Mouse (Mus musculus): ENCODE data around the gene Tssk2. TPM values are rescaled to one million over a fixed set of nuclear protein-coding genes. Genes with fewer than 3 reads are reported as not detected.

Tssk2 gene
- polyA plus RNA-seq, 1 experiment from 2014 or later, result not detected

- no peaks in the 10 kb centered on the region; the same call in 1 of the 2 replicates for H3K27me3 ChIP-seq (replicated peaks; ENCODE audit: control insufficient read depth, insufficient read depth, low read length)
- no peaks in the 10 kb centered on the region for H3K36me3 ChIP-seq (ENCODE audit: control insufficient read depth, insufficient read depth)
- no peaks in the 10 kb centered on the region for H3K9me3 ChIP-seq (ENCODE audit: control insufficient read depth, low read length)
- H3K4me1 ChIP-seq (replicated peaks; ENCODE audit: control insufficient read depth, insufficient read depth, low read length), result peaks cover 2% of the 10 kb centered on the region; the same call in 1 of the 2 replicates
- no peak overlapping the region for H3K27ac ChIP-seq (ENCODE audit: low read length)
- H3K4me2 ChIP-seq (ENCODE audit: low read length), result no peak overlapping the region
- no peak overlapping the region for H3K4me3 ChIP-seq (replicated peaks; ENCODE audit: low read length)
- no peak overlapping the region for H3K9ac ChIP-seq (replicated peaks; ENCODE audit: low read depth, low read length)
- ATAC-seq, result no peak
- WGBS, result 73% methylated on average over 9 of the region's 9 CpGs
These were observed 35.4 kb downstream of the Tssk2 start for GRCm38 (mm10) chr16:17933594-17934444.

GRCm38 (mm10) chr16:17934445-17934910 lies 36.0 kb downstream of the Tssk2 start:
- H3K27ac ChIP-seq (ENCODE audit: low read length), result no peak overlapping the region
- H3K36me3 ChIP-seq (ENCODE audit: control insufficient read depth, insufficient read depth), result no peaks in the 10 kb centered on the region
- H3K9me3 ChIP-seq (ENCODE audit: control insufficient read depth, low read length), result no peaks in the 10 kb centered on the region
- H3K27me3 ChIP-seq (replicated peaks; ENCODE audit: control insufficient read depth, insufficient read depth, low read length), result no peaks in the 10 kb centered on the region; the same call in 1 of the 2 replicates
- 67% methylated on average over 3 of the region's 3 CpGs for WGBS
- no peak overlapping the region for H3K9ac ChIP-seq (replicated peaks; ENCODE audit: low read depth, low read length)
- H3K4me2 ChIP-seq (ENCODE audit: low read length), result no peak overlapping the region
- no peaks in the 10 kb centered on the region; the same call in 1 of the 2 replicates for H3K4me1 ChIP-seq (replicated peaks; ENCODE audit: control insufficient read depth, insufficient read depth, low read length)
- ATAC-seq, result no peak
- no peak overlapping the region for H3K4me3 ChIP-seq (replicated peaks; ENCODE audit: low read length)

GRCm38 (mm10) chr16:17936776-17937175 lies 38.3 kb downstream of the Tssk2 start:
- H3K36me3 ChIP-seq (ENCODE audit: control insufficient read depth, insufficient read depth), result no peaks in the 10 kb centered on the region
- no peaks in the 10 kb centered on the region; the same call in 1 of the 2 replicates for H3K27me3 ChIP-seq (replicated peaks; ENCODE audit: control insufficient read depth, insufficient read depth, low read length)
- no peak overlapping the region for H3K9ac ChIP-seq (replicated peaks; ENCODE audit: low read depth, low read length)
- H3K9me3 ChIP-seq (ENCODE audit: control insufficient read depth, low read length), result no peaks in the 10 kb centered on the region
- H3K4me2 ChIP-seq (ENCODE audit: low read length), result no peak overlapping the region
- 78% methylated on average over 10 of the region's 10 CpGs for WGBS
- H3K4me3 ChIP-seq (replicated peaks; ENCODE audit: low read length), result no peak overlapping the region
- no peak for ATAC-seq
- no peak overlapping the region for H3K27ac ChIP-seq (ENCODE audit: low read length)
- no peaks in the 10 kb centered on the region; the same call in 1 of the 2 replicates for H3K4me1 ChIP-seq (replicated peaks; ENCODE audit: control insufficient read depth, insufficient read depth, low read length)

- H3K9ac ChIP-seq (replicated peaks; ENCODE audit: low read depth, low read length), result no peak overlapping the region
- H3K9me3 ChIP-seq (ENCODE audit: control insufficient read depth, low read length), result no peaks in the 10 kb centered on the region
- H3K27ac ChIP-seq (ENCODE audit: low read length), result no peak overlapping the region
- no peaks in the 10 kb centered on the region; the same call in 1 of the 2 replicates for H3K27me3 ChIP-seq (replicated peaks; ENCODE audit: control insufficient read depth, insufficient read depth, low read length)
- H3K4me2 ChIP-seq (ENCODE audit: low read length), result no peak overlapping the region
- no peaks in the 10 kb centered on the region for H3K36me3 ChIP-seq (ENCODE audit: control insufficient read depth, insufficient read depth)
- WGBS, result 84% methylated on average over 7 of the region's 7 CpGs
- no peaks in the 10 kb centered on the region; the same call in 1 of the 2 replicates for H3K4me1 ChIP-seq (replicated peaks; ENCODE audit: control insufficient read depth, insufficient read depth, low read length)
- no peak overlapping the region for H3K4me3 ChIP-seq (replicated peaks; ENCODE audit: low read length)
- ATAC-seq, result no peak
These were observed 39.8 kb downstream of the Tssk2 start for GRCm38 (mm10) chr16:17938187-17938586.

- H3K4me3 ChIP-seq (replicated peaks; ENCODE audit: low read length), result no peak overlapping the region
- no peaks in the 10 kb centered on the region; the same call in 1 of the 2 replicates for H3K4me1 ChIP-seq (replicated peaks; ENCODE audit: control insufficient read depth, insufficient read depth, low read length)
- WGBS, result 9% methylated on average over 7 of the region's 7 CpGs
- H3K36me3 ChIP-seq (ENCODE audit: control insufficient read depth, insufficient read depth), result no peaks in the 10 kb centered on the region
- no peak overlapping the region for H3K27ac ChIP-seq (ENCODE audit: low read length)
- no peaks in the 10 kb centered on the region for H3K9me3 ChIP-seq (ENCODE audit: control insufficient read depth, low read length)
- H3K27me3 ChIP-seq (replicated peaks; ENCODE audit: control insufficient read depth, insufficient read depth, low read length), result no peaks in the 10 kb centered on the region
- no peak overlapping the region for H3K9ac ChIP-seq (replicated peaks; ENCODE audit: low read depth, low read length)
- peak; percentile 62; the same call in 1 of the 2 replicates for ATAC-seq
- H3K4me2 ChIP-seq (ENCODE audit: low read length), result no peak overlapping the region
These were observed 40.4 kb downstream of the Tssk2 start for GRCm38 (mm10) chr16:17938821-17939220.

GRCm38 (mm10) chr16:17939255-17939751 lies 40.9 kb downstream of the Tssk2 start:
- ATAC-seq, result no peak
- H3K4me2 ChIP-seq (ENCODE audit: low read length), result no peak overlapping the region
- no peak overlapping the region for H3K9ac ChIP-seq (replicated peaks; ENCODE audit: low read depth, low read length)
- no peaks in the 10 kb centered on the region for H3K9me3 ChIP-seq (ENCODE audit: control insufficient read depth, low read length)
- H3K36me3 ChIP-seq (ENCODE audit: control insufficient read depth, insufficient read depth), result no peaks in the 10 kb centered on the region
- H3K27me3 ChIP-seq (replicated peaks; ENCODE audit: control insufficient read depth, insufficient read depth, low read length), result no peaks in the 10 kb centered on the region
- H3K27ac ChIP-seq (ENCODE audit: low read length), result no peak overlapping the region
- H3K4me1 ChIP-seq (replicated peaks; ENCODE audit: control insufficient read depth, insufficient read depth, low read length), result no peaks in the 10 kb centered on the region; the same call in 1 of the 2 replicates
- H3K4me3 ChIP-seq (replicated peaks; ENCODE audit: low read length), result no peak overlapping the region
- WGBS, result 43% methylated on average over 9 of the region's 9 CpGs

- ATAC-seq, result no peak
These were observed 45.0 kb downstream of the Tssk2 start for GRCm38 (mm10) chr16:17943466-17943865.

GRCm38 (mm10) chr16:17945081-17945831 lies 46.8 kb downstream of the Tssk2 start:
- no peaks in the 10 kb centered on the region for H3K36me3 ChIP-seq (ENCODE audit: control insufficient read depth, insufficient read depth)
- WGBS, result 59% methylated on average over 7 of the region's 7 CpGs
- H3K27ac ChIP-seq (ENCODE audit: low read length), result no peak overlapping the region
- H3K4me3 ChIP-seq (replicated peaks; ENCODE audit: low read length), result no peak overlapping the region
- ATAC-seq, result no peak
- no peak overlapping the region for H3K4me2 ChIP-seq (ENCODE audit: low read length)
- no peaks in the 10 kb centered on the region for H3K27me3 ChIP-seq (replicated peaks; ENCODE audit: control insufficient read depth, insufficient read depth, low read length)
- H3K9me3 ChIP-seq (ENCODE audit: control insufficient read depth, low read length), result no peaks in the 10 kb centered on the region
- no peaks in the 10 kb centered on the region for H3K4me1 ChIP-seq (replicated peaks; ENCODE audit: control insufficient read depth, insufficient read depth, low read length)
- H3K9ac ChIP-seq (replicated peaks; ENCODE audit: low read depth, low read length), result no peak overlapping the region

More at GRCm38 (mm10) chr16:17943466-17943865, 45.0 kb downstream of the Tssk2 start:
- Histone ChIP-seq H3K27me3 (replicated peaks; ENCODE audit: control insufficient read depth, insufficient read depth, low read length) (no peaks in the 10 kb centered on the region), H3K9ac (replicated peaks; ENCODE audit: low read depth, low read length) (no peak overlapping the region), H3K27ac (ENCODE audit: low read length) (no peak overlapping the region), H3K9me3 (ENCODE audit: control insufficient read depth, low read length) (no peaks in the 10 kb centered on the region), H3K4me3 (replicated peaks; ENCODE audit: low read length) (no peak overlapping the region), H3K36me3 (ENCODE audit: control insufficient read depth, insufficient read depth) (no peaks in the 10 kb centered on the region), H3K4me2 (ENCODE audit: low read length) (no peak overlapping the region), H3K4me1 (replicated peaks; ENCODE audit: control insufficient read depth, insufficient read depth, low read length) (no peaks in the 10 kb centered on the region; the same call in 1 of the 2 replicates)
- 76% methylated on average over 8 of the region's 8 CpGs for WGBS

GRCm38 (mm10) chr16:17949421-17949877 lies 51.0 kb downstream of the Tssk2 start:
- WGBS, result 14% methylated on average over 2 of the region's 2 CpGs
- no peaks in the 10 kb centered on the region for H3K27me3 ChIP-seq (replicated peaks; ENCODE audit: control insufficient read depth, insufficient read depth, low read length)
- no peaks in the 10 kb centered on the region for H3K9me3 ChIP-seq (ENCODE audit: control insufficient read depth, low read length)
- H3K4me2 ChIP-seq (ENCODE audit: low read length), result no peak overlapping the region
- no peak overlapping the region for H3K4me3 ChIP-seq (replicated peaks; ENCODE audit: low read length)
- no peaks in the 10 kb centered on the region for H3K36me3 ChIP-seq (ENCODE audit: control insufficient read depth, insufficient read depth)
- no peak overlapping the region for H3K27ac ChIP-seq (ENCODE audit: low read length)
- ATAC-seq, result 0 out of 2 replicates have a peak, but pooled peaks have one; percentile 45
- H3K9ac ChIP-seq (replicated peaks; ENCODE audit: low read depth, low read length), result no peak overlapping the region
- H3K4me1 ChIP-seq (replicated peaks; ENCODE audit: control insufficient read depth, insufficient read depth, low read length), result no peaks in the 10 kb centered on the region
